Mouse (Mus musculus) hematopoietic stem cell, adult 5-6 weeks (primary cell): Measurements from ENCODE around the gene Cntn1. TPM values are rescaled to one million over a fixed set of nuclear protein-coding genes. Genes with fewer than 3 reads are reported as not detected.
"Not testable (repeated sequence)": the region's sequence is repeated elsewhere in the genome, so short reads cannot be mapped to it uniquely, and the experiment has no call there.

ENCODE experiments used
- ATAC-seq, 2 experiments: fragments of 125-278 bp in 1 of 2; replicated peaks in 1 of 2; 2 replicates each; pipeline ENCODE4 v1.8.0; 2016 to 2017; ENCODE audit warnings: inconsistent platforms in 2 of 2, mild to moderate bottlenecking in 2 of 2, moderate number of reproducible peaks in 2 of 2, low read depth in 1 of 2, moderate TSS enrichment in 1 of 2; ENCODE audit not compliant: low FRiP score in 2 of 2, poor library complexity in 2 of 2, severe bottlenecking in 2 of 2, insufficient read depth in 1 of 2, low TSS enrichment in 1 of 2
- total RNA-seq: library from RNA; stranded (forward); fragments of 172-1452, 232-1000 nt; gene quantifications from 2 replicates; pipeline ENCODE4 v1.2.3, GENCODE M21; 2017

Cntn1 gene
- total RNA-seq, 1 experiment from 2014 or later, result not detected

DNA sequence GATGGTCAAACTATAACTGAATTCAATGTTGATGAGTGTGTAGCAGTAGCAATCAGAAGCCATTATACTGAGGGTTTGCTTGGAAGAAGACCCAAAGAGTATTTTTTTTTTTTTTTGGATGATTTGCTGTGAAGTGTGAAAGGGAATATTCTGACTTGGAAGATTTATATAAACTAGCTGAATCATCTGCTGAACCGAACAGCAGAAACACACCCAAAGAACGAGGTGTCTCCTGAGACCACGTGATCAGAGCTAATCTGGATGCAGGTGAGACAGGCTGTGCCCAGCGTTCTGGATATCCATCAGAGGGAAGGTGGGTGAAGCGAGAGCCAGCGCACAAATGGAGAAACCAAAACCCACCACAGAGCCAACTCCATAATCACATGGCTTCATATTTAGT lies 271.0 kb downstream of the Cntn1 start:
- ATAC-seq, result no peak

DNA sequence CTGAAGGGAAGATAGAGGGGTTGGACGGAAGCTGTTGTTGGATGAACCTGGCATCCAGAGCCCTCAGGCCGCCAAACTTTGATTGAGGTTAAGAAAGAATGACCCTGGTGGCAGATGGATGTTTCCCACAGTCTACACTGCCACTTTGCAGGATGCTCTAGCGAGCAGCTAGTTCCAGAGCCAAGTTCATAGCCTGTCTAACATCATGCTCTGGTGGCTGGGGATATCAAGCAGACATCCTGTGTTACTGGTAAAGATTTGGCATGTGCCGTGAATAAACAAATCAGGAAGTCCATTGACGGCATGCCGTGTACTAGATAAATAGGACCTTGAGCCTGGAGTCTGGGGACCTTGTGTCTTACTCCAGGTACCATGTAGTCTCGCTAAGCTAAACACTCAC lies 276.1 kb downstream of the Cntn1 start:
- ATAC-seq, result no peak

DNA sequence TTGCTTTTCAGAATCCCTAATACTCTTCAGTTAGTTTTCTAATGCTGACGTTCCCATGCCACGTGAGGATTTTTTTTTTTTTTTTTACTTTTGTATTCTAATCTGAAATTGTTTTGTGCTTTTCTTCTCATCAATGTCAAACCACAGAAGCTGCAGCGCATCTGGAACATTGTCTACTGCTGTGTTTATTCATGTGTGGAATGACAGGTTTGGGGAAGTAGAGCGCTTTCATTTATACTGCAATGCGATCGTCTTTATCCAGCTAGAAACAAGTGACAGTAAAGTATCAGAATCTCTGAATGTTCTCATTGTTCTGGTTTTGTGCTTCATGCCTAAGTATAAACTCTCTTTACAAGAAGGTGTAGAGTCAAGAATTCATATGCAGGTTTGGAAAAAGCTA lies 289.3 kb downstream of the Cntn1 start:
- no peak for ATAC-seq

DNA sequence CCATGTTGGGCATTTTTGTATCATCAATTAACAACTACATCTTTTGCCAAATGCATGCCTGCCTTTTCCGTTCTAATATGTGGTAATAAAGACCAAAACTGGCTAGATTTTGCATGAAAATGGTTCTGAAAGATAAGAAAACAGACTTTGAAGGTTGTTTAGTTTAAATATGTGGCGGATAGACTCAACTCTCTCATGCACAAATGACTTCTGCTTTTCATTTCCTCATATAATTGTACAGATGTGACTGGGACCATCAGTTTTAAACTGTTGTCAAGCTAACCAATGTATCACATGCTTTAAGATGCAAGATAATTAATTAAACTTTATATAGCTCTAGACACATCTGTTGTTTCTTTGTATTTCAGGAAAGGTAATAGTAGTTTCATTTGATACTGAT lies 290.5 kb downstream of the Cntn1 start:
- no peak for ATAC-seq

DNA sequence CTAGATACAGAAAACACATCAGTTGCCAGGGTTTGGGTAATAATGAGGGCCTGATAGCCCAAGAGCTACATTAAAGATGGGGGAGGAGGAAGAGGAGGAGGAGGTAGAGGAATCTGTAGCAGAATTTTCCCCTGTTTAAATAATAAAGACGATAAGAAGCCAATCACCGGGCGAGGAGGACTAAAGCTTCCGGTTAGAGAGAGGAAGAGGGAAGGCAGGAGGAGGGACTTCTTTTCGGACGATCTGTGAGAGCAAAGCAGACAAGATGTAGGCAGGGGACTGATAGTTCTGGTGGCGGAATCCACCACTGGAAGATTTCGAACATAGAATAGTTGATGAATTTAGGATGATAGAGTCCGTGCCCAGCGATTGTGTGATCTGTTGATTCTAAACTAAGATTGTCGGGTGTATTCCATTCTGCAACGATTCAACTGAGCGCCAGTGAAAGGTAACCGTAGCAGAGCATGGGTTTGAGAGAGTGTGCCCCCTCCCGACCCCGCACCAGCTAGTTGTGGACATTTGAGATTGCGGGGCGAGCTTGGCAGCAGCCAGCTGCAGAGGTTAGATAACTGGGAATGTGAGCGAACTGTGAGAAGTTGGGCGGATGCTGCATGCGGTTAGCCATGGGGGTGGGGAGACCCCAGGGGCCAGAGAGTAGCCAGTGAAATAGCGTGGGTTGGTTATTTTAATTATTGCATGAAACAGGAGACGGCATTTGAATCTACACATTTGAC lies 293.3 kb downstream of the Cntn1 start:
- ATAC-seq, result peak in 1 of 2 experiments; percentile 37; a peak in 2 of 4 replicates

DNA sequence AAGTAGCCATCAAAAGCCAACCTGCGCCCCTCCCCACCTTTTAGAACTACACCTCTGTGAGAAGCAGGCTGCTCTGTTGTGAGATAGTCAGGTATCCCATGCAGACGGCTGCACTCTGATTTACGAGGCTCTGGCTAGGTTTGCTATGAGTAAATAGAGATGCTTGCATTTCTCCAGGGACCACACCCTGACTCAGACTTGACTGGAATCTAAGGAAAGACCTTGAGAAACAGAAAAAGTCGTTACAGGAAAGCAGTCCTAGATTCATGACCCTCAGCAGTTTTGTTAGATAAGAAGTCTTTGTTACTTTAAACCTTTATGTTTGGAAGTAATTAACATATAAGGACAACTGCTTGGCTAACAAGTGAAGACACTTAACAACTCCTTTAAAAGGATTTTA lies 296.5 kb downstream of the Cntn1 start:
- no peak for ATAC-seq

DNA sequence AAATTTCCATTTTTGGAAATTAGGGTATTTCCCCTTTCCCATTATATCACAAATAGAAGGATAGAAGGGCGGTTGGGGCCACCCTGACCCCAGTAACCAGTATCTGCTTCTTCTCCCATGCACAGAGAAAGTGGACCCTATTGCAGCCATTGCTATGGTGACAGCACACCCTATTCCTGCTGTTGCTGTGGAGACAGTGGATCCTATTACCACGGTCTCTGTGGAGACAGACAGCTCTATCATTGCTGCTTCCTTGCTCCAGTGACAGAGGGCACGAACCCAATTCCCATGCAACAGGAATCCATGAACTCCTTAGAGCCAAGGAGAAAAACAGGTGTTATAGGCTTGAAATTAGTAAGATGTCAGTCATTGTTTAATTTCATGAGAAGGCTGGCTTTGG lies 296.9 kb downstream of the Cntn1 start:
- no peak for ATAC-seq

DNA sequence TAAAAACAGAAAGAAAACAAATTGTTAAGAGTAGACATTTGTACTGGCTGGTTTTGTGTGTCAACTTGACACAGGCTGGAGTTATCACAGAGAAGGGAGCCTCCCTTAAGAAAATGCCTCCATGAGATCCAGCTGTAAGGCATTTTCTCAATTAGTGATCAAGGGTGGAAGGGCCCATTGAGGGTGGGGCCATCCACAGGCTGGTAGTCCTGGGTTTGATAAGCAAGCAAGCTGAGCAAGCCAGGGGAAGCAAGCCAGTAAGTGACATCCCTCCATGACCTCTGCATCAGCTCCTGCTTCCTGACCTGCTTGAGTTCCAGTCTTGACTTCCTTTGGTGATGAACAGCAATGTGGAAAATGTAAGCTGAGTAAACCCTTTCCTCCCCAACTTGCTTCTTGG lies 297.5 kb downstream of the Cntn1 start:
- not testable (repeated sequence) for ATAC-seq

DNA sequence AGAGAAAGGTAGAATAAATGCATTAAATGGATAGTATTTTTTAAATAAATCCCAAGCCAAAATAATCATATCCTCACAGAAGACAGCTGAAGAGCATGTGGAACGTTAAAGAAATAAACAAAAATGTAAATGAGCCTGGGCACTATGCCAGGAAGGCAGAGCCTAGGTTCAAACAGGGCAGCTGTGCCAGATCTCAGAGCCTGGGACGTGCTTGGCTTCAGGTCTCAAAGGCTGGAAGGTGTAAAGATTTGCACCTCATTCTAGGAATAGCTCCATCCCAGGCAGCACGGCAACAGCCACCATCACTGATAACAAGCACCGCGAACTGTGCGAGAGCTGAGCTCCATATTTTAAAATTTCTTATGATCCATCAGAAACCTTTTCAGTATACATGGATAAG lies 313.2 kb downstream of the Cntn1 start:
- ATAC-seq, result no peak

DNA sequence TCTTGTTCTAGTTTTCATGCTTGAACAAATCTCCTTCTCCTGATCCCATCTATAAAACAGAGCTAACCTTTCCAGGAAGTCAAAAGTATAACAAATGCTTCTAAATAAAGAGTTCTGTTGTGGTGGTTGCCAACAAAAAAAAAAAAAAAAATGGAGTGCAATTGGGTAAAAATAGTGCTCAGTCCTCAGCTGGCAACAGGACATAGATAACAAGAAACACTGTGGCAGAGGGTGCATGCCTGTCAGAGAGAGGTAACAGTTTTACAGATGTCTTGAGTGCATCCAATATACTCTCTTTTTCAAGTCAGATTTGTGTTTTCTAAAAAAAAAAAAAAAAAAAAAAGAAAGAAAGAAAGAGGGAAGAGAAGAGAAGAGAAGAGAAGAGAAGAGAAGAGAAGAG lies 313.6 kb downstream of the Cntn1 start:
- ATAC-seq, result no peak

Other genes starting within 250 kb of the Cntn1 start
- gene Smgc, start 212.9 kb upstream of the Cntn1 start, total RNA-seq, result not detected in 2 replicates